Mouse (Mus musculus): ENCODE measurements around the gene Cym.

Gene Cym

DNA sequence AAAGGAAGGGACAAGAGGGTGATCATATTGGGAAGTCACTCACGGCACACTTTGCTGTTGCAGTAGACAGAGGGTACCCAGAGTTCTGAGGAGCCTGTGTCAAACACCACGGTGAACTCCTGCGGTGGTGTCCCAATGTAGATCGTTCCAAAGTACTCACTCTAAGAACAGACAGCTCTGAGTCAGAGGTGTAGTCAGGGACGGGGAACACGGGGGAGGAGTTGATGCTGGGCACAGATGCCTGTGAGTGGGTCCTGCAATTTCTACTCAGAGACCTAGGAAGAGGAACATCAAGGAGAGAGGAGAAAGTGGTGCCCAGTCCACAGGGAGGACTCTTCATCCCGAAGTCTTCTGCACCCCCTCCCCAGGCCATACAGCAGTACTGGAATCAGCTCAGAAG, 3.0 kb downstream of the Cym start:
- no peak for DNase-seq

- DNase-seq, result no peak
Observed at GRCm38 (mm10) chr3:107217101-107217480, 4.4 kb downstream of the Cym start.

DNA sequence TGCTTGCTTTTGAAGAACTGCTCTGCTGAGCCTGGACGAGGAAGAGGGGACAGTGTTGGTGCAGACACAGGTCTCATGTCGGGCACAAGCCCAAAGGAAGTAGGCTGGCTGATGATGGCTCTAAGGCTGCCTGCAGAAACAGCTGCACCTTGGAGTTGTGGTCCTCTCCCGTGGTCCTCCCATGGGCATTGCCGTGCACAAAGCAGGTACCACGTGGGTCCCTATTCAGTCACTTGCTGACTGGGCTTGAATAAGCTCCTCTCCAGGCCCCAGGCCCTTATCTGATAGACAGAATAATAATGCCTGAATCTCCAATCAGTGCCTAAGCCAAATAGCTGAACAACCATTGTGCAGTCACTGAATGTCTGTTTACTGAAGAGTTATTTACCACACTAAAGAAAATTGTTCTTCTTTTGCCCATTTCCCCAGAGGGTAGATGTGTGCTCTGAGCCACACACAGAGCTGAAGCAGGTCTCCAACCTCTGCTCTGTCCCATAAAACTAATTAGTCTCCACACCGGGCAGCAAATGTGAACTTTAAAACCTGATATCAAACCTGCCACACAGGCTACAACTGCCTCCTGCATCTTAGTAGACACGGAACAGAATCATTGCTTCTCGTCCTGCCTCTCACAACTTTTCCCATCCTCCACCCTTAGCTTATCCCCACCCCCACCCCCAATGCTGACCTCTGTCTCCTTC, 5.0 kb downstream of the Cym start:
- DNase-seq, result no peak

DNA sequence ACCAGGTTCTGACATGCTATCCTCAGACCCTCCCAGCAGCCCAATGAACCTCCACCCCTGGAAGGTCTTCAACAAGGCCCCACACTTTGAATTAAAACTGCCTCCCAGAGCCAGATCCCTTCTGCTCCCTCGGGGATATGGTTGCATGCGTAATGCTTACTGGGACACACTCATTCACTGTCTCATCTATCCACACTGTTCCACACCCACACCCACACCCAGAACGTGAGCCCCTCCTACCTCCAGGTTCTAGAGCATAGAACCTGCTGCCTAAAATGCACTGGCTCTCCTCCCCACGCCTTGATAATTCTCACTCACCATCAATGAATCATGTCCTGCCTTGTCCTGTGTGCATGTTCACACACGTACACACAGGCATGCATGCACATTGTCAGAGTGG, 6.9 kb downstream of the Cym start:
- no peak for DNase-seq

DNA sequence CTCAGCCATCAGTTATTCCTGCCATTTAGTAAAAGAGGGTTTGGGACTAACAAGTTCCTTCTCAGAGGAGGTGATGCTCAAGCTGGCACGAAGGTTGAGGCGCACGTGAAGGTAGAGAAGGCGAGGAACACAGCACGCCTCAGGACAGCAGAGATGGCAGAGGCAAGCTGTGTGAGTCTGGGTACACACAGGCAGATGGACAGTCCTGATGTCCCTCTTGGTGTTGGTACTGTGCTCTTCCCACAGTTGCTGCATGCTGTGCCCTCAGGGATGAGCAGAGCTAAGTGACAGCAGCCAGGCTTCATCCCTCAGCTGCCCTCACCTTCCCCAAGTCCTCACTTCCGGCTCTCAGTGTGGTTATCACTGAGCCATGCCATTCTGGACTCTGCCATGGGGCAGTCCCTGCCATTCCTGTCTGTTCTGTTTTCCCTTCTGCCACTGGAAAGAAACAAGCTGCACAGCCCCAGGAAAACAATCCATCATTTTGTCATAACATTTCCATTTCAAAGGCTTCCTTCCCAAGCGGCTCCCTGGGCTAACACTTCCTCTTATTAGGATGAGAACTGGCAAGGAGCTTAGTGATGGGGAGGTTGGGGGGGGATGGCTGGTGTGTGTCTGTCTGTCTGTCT, 13.8 kb downstream of the Cym start:
- peak in 1 of 2 experiments; percentile 29 for DNase-seq

DNA sequence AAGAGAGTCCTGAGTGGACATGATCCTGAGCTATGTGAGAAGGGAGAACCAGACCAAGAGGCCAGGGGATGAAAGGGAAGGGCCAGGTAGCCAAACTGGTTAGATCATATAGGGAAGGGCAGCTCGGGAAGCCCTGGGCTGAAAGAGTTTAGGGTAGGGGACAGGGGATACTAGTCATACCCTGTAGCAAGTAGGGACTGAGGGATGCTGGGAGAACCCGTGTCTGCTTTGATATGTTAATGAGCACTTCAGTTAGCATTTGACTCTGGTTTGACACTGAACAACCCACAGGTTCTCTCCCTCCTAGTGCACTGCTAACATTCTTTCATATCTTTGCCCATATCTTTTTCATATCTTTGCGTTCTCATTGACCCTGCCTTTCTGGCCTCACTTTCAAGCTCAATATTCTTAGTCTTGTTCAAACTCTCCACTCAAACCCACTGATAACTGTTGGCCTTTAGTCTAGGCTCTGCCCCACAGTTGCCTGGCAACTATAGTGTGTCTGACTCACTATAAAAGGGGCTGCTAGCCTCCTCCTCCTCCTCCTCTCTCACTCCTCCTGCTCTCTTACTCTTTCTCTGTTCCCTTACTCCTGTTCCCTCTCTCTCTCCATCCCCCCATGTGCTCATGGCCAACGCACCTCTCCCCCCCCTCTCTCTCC, 14.9 kb downstream of the Cym start:
- DNase-seq, result no peak

- DNase-seq, result peak; percentile 35 to 74
Observed at GRCm38 (mm10) chr3:107205994-107206393, 15.5 kb downstream of the Cym start.

- DNase-seq, result no peak
Observed at GRCm38 (mm10) chr3:107205170-107205569, 16.4 kb downstream of the Cym start.

- no peak for DNase-seq
Observed at GRCm38 (mm10) chr3:107204413-107204812, 17.1 kb downstream of the Cym start.

- no peak for DNase-seq
Observed at GRCm38 (mm10) chr3:107201310-107202180, 20.0 kb downstream of the Cym start.

GRCm38 (mm10) chr3:107188226-107188899, 33.2 kb downstream of the Cym start:
- DNase-seq, result peak in 1 of 2 experiments; percentile 24

- no peak for DNase-seq
Observed at GRCm38 (mm10) chr3:107187022-107187421, 34.5 kb downstream of the Cym start.

- no peak for DNase-seq
Observed at GRCm38 (mm10) chr3:107185597-107185996, 35.9 kb downstream of the Cym start.

- DNase-seq, result peak; percentile 12 to 50
Observed at GRCm38 (mm10) chr3:107183178-107183577, 38.4 kb downstream of the Cym start.

- DNase-seq, result no peak
Observed at GRCm38 (mm10) chr3:107182756-107183155, 38.8 kb downstream of the Cym start, which contains the start of gene Kcna10. TSS of gene Kcna10 (plus strand) at chr3:107183056.

DNA sequence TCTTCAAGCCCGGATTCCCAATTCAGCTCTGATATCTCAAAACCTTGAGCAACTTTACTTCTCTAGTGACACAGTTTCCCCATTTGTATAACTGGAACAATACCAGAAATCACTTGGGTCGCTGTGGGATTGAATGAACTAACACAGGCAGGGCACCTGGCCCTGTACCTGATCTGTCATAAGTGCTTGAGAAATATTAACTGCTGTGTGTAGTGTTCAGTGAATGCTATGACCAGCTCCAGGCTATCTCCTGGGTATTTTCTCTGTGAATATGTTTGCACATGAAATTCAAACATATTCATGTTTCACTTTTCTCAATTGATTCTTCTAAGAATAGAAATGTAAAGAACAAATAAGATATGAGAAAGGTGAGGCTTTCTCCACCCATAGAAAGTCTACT, 40.7 kb downstream of the Cym start:
- no peak for DNase-seq

DNA sequence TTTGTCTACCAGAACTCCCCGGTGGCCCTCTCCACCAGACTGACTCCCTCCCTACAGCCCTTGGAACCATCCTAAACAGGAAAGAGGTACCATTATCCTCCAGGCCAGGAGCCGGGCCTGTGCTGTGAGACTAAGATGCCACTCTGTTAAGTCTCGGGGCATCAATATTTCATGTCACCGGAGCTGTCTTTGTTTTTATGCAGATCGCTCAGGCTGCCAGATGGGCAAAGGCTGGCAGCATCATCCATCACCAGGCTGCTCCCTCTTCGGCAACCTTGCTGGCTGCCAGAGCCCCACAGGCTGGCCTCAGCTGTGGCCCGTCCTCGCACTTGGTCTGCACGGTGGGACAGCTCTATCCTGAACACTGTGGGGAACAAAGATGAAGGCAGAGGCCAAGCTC, 45.0 kb downstream of the Cym start:
- no peak for DNase-seq

DNA sequence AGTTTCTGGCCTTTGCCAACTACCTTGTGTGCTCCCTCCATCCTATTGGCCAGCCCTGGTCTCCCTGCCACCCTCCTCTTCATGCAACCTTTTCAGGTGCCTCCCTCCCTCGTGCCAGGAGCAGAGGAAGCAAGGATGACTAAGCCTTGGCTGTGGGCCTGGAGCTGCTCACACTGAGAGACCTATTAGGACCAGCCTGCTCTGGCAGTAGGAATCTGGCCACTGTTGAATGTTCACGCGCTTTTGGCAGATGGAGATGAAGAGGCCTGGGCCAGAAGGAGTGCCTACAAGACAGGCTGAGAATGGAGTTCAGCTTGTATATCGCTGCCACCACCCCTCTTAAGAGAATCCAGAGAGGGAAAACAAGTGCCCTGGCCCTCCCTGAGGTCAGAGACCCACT, 46.0 kb downstream of the Cym start:
- DNase-seq, result no peak

- DNase-seq, result no peak
Observed at GRCm38 (mm10) chr3:107172556-107172955, 49.0 kb downstream of the Cym start.

GRCm38 (mm10) chr3:107171964-107172363, 49.6 kb downstream of the Cym start:
- DNase-seq, result no peak

DNA sequence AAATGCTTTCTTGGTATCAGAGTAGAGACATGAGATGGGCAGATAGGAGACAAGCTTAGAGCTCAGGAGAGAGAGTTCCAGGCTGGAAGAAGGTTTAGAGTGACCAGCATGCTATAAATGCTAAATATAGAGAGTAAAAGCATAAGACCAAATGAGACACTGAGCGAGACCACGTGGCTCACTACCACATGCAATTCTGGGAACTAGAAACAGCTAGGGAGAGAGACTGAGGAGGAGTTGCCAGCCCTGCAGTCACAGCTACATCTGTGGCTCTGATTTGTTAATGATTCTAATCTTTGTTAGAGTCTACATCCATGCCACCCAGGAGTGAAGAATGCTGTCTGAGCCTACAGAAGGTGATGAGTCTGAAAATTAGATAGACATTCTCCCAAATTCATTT, 52.0 kb downstream of the Cym start:
- DNase-seq, result no peak

DNA sequence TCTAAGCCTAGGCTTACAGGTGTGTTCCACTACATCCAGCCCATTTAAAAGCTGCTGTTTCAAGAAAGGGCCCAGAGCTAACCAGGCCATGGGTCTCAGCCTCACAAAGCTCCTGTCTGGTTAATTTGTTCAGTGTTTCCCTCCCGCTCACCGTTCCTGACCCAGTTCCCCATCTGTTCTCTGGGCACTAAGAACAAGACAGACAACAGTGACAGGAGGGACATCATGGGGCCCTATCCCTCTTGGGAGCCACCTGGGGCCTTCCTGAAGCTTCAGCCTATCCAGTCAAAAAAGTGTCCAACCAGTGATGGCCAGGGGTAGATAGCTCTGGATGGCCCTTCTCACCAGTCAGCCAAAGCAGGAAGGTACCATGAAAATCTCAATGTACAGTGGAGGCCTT, 58.8 kb downstream of the Cym start:
- DNase-seq, result no peak
